Mouse (Mus musculus) spleen, postnatal 4 days (tissue): ENCODE measurements at regions not wholly inside any gene's neighbourhood (a gene's known extent, or its start where the extent isn't known, plus 50 kb on each side); places are given as distances from the start of the nearest gene placed in this dataset.
"Not testable (repeated sequence)": the region's sequence is repeated elsewhere in the genome, so short reads cannot be mapped to it uniquely, and the experiment has no call there.

Experiments
- DNase-seq, 2 experiments: peaks; one replicate each; pipeline ENCODE4 v3.0.0; 2022; ENCODE audit warnings: low spot score in 2 of 2

GRCm38 (mm10) chr7:73025640-73026039 is 349.7 kb upstream of the Rgma start:
- no peak for DNase-seq

DNA sequence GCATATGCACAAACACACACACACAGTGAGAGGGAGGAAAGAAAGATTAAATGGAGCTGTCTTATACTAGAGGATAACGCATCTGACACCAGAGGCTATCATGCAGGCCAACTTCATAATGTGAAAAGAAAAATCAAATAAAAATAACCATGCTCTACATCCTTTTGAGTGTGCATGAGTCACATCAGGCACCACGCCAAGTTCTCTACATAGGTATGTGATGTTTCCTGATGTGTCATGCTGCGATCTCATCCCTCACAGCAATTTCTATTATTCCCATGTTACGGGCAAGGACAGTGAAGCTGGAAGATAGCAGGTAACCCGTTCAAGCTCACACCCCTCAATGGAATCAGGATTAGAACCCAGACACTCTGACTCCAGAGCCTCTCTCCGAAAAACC is 346.4 kb upstream of the Rgma start:
- no peak for DNase-seq

DNA sequence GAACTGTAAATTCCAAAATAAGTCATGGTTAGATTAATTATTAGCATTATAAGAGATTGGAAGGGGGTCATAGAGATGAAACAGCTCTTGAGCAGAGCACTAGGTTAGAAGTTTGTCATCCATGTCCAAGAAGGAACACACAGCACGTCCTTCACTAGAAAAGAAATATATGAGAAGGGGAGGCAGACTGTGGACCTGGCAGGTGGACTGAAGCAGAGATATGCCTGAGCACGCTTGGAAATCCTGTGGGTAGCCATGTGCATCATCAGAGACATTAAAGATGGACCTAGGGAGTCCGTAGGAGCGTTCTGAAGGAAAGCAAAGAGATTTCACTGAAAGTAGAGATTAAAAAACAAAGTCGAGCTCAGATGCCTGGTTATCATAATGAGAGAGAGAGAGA is 343.9 kb upstream of the Rgma start:
- no peak for DNase-seq

DNA sequence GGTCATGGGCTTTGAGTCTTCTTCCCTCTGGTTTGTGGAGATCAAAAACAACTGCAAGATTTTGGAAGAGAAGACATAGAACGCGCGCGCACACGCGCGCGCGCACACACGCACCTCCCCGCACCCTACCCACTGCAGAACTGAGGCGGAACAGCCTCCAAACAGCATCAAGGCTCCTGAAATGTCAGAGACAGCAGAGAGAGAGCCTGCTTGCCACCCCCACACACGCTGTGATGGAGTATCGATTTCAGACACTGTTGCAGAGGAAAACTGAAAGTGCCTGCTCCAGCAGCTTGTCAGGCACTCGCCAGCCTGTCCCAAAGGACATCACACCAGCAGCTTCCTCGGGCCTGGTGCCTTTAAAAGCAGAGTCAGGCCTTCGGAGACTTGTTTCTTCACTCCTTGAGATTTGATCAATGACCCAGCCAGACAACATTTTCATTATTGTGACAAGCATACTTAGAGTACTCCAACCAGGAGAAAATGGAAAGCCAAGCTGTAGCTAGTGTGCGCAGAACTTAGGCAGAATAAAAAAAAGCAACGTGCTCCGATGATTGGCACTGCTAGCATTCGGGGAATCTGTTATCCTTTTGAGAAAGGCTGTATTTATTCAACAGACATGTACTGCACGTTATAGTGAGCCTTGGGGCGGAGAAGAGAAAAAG is 342.9 kb upstream of the Rgma start:
- no peak for DNase-seq

GRCm38 (mm10) chr7:73036801-73037555 is 338.3 kb upstream of the Rgma start:
- DNase-seq, result no peak

DNA sequence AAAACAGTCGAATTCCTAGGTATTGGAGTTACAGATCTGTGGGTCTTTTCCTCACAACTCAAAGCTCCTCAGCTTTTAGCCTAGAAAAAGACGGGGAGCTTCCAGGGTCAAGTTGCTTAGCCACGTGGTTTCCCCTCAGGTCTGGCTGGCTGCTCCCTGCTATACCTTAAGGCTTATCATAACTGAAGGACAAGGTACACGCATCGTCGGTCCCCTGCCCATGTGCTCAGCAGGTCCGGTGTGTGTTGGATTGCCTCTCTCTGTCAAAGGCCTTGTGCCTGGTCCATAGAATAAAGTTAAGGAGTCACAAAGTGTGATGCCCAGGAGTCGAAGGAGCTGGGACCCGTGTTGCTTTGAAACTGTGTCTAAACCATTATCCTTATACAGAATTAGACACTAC is 337.7 kb upstream of the Rgma start:
- no peak for DNase-seq

DNA sequence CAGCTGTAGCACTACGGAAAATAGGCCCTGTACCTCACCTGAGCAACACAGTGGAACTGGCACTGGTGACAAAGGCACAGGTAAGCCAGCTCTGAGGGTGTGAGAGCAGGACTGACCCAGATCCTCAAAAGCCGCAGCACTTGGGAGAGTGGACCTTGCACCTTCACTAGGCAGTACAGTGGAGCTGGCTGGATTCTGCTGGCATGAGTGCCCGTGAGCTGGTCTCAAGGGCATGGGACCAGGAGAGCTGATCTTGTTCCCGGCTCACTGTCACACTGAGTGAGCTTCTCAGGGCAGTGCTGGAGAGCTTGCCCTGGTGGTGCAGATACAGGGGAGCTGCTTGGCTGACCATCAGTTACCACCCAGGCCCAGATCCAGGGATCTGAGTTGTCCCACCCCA is 335.4 kb upstream of the Rgma start:
- no peak for DNase-seq

DNA sequence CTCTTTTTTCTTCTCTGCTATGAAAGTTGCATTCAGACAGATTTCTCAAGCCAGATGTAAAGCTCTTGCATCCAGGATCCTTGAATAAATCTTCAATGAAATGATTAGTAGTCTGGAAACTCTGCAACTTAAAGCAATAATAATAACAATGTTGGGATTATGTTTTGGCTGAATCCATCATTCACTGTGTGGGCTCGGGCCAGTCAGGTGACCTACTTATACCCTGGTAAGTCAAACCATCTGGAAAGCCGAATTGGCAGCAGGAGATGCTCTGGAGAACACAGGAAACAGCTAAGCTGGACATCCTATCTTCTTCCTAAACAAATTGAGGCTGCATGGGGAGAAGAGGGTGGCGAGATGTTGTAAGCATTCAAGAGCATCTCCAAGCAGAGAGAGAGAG is 331.0 kb upstream of the Rgma start:
- no peak for DNase-seq

- no peak for DNase-seq
These were observed 319.4 kb upstream of the Rgma start for GRCm38 (mm10) chr7:73055891-73056290.

DNA sequence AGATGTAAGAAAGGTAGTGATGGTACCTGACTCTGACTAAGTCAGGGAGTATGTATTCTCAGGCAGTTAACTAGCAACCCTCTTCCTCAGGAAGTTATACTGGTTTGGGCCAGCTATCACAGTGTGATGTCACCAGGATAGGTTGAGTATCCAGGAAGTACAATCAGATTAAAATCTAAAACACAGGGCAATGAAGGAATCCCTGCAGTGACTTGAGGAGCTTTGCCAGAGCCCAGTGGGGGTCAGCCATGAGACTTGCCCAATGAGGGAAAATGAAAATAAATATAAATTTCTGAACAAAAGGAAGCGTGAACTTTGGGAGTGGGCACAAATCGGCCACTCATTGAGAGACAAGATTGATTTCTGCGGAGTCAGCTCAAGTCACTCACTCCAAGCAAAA is 311.8 kb upstream of the Rgma start:
- DNase-seq, result no peak

- DNase-seq, result no peak
These were observed 306.8 kb upstream of the Rgma start for GRCm38 (mm10) chr7:73068534-73068933.

GRCm38 (mm10) chr7:73069352-73069751 is 306.0 kb upstream of the Rgma start:
- DNase-seq, result no peak

- DNase-seq, result not testable (repeated sequence)
These were observed 299.9 kb upstream of the Rgma start for GRCm38 (mm10) chr7:73075391-73075790.

DNA sequence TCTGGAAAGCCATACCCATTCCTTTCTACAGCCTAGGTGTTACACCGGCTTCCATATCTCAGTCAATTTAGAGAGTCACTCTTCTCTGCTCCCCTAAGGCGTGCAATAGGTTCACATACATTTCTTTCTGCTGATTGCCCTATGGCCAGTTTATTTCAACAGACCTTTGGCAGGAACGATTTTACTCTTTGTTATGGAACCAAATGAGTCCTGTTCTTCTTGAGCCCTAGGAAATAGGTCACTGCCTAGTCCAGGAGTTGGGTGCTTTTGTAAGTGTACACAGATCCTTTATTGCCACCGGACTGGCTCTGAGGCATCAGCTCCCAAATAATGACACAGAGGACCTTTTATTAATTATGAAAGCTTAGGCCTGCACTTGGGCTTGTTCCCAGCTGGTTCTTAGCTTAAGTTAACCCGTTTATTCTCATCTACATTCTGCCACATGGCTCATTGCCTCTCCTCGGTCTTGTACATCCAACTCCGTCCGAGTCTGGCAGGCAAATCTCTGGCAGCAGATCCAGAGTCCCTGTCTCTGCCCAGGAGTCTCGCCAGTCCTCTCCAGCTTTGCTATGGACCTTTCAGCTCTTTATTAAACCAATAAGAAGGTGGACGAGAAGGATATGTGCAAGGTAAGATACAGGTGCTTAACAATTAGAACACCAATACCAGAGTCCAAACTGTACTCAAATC is 287.7 kb upstream of the Rgma start:
- no peak for DNase-seq

- no peak for DNase-seq
These were observed 287.0 kb upstream of the Rgma start for GRCm38 (mm10) chr7:73088321-73088720.

- no peak for DNase-seq
These were observed 283.6 kb upstream of the Rgma start for GRCm38 (mm10) chr7:73091758-73092157.

- no peak for DNase-seq
These were observed 281.2 kb upstream of the Rgma start for GRCm38 (mm10) chr7:73094059-73094458.

- no peak for DNase-seq
These were observed 256.4 kb upstream of the Rgma start for GRCm38 (mm10) chr7:73118871-73119270.

DNA sequence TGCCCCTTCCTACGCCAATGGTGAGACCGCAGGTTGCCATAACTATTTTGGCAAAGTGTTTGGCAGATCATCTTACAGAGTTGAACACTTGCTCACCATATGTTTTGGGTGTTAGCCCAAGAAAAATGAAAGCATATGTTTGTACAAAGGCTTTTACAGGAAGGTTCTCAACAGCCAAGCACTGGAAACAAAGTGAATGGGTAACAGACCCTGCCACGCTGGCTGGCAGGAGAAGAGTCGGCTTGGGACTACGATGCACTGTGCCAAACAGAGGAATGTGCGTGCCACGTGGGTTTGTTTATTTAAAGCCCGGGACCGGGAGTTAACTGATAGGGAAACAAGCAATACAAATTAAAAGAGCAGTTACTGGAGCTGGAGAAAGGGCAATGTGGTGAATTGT is 255.0 kb upstream of the Rgma start:
- no peak for DNase-seq

DNA sequence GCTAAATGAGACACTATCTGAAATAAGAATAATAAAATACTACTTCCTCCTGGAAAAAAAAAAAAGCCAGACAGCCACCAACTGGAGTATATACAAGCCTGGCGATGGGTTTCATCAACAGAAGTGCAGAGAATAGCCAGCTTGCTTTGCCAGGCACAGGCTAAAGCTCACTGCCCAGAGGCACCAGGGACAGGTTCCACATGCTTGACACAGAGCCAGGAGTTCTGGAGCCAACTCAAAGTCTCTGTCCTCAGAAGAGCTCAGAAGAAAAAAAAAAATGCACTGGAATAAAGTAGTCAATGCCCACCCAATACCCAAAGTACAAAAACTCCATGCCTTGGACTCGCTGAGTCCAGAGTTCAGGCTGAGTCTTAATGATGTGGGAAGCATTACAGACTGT is 250.3 kb upstream of the Rgma start:
- DNase-seq, result no peak

GRCm38 (mm10) chr7:73125864-73126263 is 249.4 kb upstream of the Rgma start:
- DNase-seq, result no peak

GRCm38 (mm10) chr7:73135786-73136185 is 239.5 kb upstream of the Rgma start:
- no peak for DNase-seq

DNA sequence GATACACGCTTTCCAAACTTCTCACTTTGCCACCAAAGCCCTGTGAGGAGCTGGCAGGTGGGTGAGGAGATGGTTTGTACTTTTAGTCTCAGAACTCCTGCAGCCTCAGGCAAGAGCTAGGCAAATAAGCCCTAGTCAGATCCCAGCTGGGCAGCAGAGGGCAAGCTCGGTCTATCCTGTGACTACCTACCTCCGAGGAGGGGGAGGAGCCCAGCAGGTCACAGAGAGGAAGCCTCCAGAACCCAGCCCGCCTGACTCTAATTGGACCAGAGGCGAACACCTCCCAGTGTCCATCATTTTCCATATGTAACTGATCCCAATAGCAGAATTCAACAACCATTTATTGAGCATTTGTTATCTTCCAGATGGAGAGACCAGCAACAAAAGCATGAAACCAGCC is 237.0 kb upstream of the Rgma start:
- DNase-seq, result no peak
